Mouse (Mus musculus) kidney, embryonic 16.5 days (tissue): ENCODE measurements at regions not wholly inside any gene's neighbourhood (a gene's known extent, or its start where the extent isn't known, plus 50 kb on each side); places are given as distances from the start of the nearest gene placed in this dataset.

Source experiments
- ATAC-seq: fragments of 200-750 bp; cut with Nextera tagmentation; 2 replicates; pipeline ENCODE4 v1.8.0; 2017; ENCODE audit warnings: moderate TSS enrichment; ENCODE audit not compliant: low FRiP score, low TSS enrichment
- H3K27ac ChIP-seq: fragments of 300-500 bp; sonication (generic); 2 replicates; pipeline ENCODE4 v1.5.1; 2014; ENCODE audit warnings: low read length
- H3K27me3 ChIP-seq: fragments of 300-500 bp; sonication (generic); 2 replicates; pipeline ENCODE4 v1.6.1; 2014; ENCODE audit warnings: low read length, control low read depth, mixed read lengths; ENCODE audit not compliant: insufficient read depth
- H3K36me3 ChIP-seq: fragments of 300-500 bp; sonication (generic); 2 replicates; pipeline ENCODE4 v1.6.1; 2014; ENCODE audit warnings: low read length, control low read depth, mixed read lengths; ENCODE audit not compliant: insufficient read depth
- H3K4me1 ChIP-seq: fragments of 300-500 bp; sonication (generic); 2 replicates; pipeline ENCODE4 v1.6.1; 2014; ENCODE audit warnings: low read length, control low read depth, mixed read lengths; ENCODE audit not compliant: insufficient read depth
- H3K4me2 ChIP-seq: fragments of 300-500 bp; sonication (generic); replicated peaks from 2 replicates; pipeline ENCODE4 v1.6.1; 2014; ENCODE audit warnings: low read depth, low read length
- H3K4me3 ChIP-seq: fragments of 300-500 bp; sonication (generic); 2 replicates; pipeline ENCODE4 v1.5.1; 2014; ENCODE audit warnings: mild to moderate bottlenecking, low read length
- H3K9ac ChIP-seq: fragments of 300-500 bp; sonication (generic); replicated peaks from 2 replicates; pipeline ENCODE4 v1.6.1; 2014; ENCODE audit warnings: low read length
- H3K9me3 ChIP-seq: fragments of 300-500 bp; sonication (generic); 2 replicates; pipeline ENCODE4 v1.6.1; 2016; ENCODE audit warnings: low read length, control low read depth
- WGBS: fragments of 180-500 bp; shearing (Covaris S2); extraction: QIAGEN DNeasy Blood & Tissue Kit; methylation state at CpG from one replicate; pipeline ENCODE4 v1.1.7; 2014; 5-methylcytosine and 5-hydroxymethylcytosine counted together

DNA sequence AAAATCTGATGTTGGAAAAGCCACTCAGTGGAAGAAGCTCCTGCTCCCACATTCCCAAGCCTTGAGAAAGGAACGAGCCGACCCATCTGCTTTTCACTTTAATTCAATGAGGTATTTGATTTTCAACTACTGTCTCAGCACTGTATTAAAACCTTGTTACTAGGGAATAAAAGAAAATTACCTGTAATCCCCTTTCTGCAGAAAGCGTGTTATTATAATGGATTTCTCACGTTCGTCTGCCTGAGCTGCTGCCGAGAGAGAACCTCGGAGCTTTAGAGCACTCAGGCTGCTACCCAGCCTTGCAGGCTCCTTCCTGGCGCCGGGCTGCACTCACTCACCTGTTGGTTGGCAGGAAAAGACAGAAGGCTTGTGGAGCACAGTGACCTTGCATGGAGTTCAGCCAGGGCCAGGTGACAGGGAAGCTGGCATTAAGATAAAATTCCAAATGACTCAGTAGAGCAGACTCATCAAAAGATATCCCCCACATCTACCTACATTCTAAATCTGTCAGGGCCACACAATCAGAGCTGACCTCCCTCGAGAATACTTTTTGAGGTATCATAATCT, 770.2 kb downstream of the Adgrl2 start:
- 81% methylated on average over 10 of the region's 10 CpGs for WGBS
- Histone ChIP-seq H3K4me3 (no peak overlapping the region), H3K9me3 (no peaks in the 10 kb centered on the region), H3K27me3 (no peaks in the 10 kb centered on the region), H3K27ac (no peak overlapping the region), H3K4me1 (no peaks in the 10 kb centered on the region), H3K9ac (no peak overlapping the region), H3K36me3 (no peaks in the 10 kb centered on the region), H3K4me2 (no peak overlapping the region)
- no peak for ATAC-seq

- no peak for ATAC-seq
- H3K36me3 ChIP-seq = no peaks in the 10 kb centered on the region
- H3K4me1 ChIP-seq = no peaks in the 10 kb centered on the region
- no peaks in the 10 kb centered on the region for H3K9me3 ChIP-seq
- no peak overlapping the region for H3K27ac ChIP-seq
- H3K27me3 ChIP-seq = no peaks in the 10 kb centered on the region
- no peak overlapping the region for H3K9ac ChIP-seq
- WGBS = 41% methylated on average over 3 of the region's 3 CpGs
- no peak overlapping the region for H3K4me2 ChIP-seq
- no peak overlapping the region for H3K4me3 ChIP-seq
These were observed 788.2 kb downstream of the Adgrl2 start for GRCm38 (mm10) chr3:148202148-148202547.

DNA sequence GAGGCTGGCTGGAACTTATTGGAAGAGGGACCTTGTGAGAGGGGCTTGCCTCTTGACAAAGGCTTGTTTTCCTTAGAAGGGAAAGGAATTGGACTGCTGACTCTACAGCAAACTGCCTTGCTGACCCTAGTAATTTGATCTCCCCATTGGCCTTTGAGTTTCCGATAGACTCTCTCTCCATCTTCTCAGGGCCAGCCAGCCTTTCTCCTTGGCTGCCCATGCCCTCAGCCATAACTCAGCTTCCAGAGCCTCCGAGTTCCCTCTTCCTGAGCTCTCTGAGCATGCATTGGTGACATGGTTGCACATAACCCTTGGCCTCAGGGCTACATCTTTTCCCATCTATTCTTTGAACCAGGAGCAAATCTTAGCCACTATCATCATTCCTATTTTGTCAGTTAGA, 803.7 kb downstream of the Adgrl2 start:
- 17% methylated on average over 2 of the region's 2 CpGs for WGBS
- ATAC-seq = peak; percentile 94
- H3K9ac ChIP-seq = no peak overlapping the region
- no peaks in the 10 kb centered on the region for H3K4me1 ChIP-seq
- H3K27ac ChIP-seq = no peak overlapping the region
- H3K27me3 ChIP-seq = no peaks in the 10 kb centered on the region
- no peaks in the 10 kb centered on the region for H3K9me3 ChIP-seq
- no peaks in the 10 kb centered on the region for H3K36me3 ChIP-seq
- H3K4me3 ChIP-seq = no peak overlapping the region
- H3K4me2 ChIP-seq = no peak overlapping the region

DNA sequence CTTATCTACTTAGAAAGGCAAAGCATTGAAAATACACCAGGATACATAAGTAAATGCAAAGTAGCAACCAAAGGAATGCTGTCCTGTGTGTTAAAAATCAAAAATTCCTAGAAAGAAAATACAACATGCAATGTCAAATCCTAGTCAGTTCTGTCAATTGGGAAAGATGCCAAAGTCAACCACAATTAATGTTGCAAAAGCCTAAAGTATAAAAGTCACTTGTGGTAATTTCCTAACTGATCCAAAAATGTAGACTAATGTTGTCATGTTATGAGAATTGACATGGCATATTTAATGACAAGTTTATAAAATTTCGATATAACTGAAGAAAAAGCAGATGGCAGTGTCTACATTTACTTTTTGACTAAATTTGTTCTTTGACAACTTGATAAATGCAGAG, 822.8 kb downstream of the Adgrl2 start:
- Histone ChIP-seq H3K4me2 (no peak overlapping the region), H3K9me3 (no peaks in the 10 kb centered on the region), H3K27ac (no peak overlapping the region), H3K9ac (no peak overlapping the region), H3K4me3 (no peak overlapping the region), H3K27me3 (no peaks in the 10 kb centered on the region), H3K4me1 (no peaks in the 10 kb centered on the region), H3K36me3 (no peaks in the 10 kb centered on the region)
- 88% methylated on average over 1 of the region's 1 CpGs for WGBS
- no peak for ATAC-seq

DNA sequence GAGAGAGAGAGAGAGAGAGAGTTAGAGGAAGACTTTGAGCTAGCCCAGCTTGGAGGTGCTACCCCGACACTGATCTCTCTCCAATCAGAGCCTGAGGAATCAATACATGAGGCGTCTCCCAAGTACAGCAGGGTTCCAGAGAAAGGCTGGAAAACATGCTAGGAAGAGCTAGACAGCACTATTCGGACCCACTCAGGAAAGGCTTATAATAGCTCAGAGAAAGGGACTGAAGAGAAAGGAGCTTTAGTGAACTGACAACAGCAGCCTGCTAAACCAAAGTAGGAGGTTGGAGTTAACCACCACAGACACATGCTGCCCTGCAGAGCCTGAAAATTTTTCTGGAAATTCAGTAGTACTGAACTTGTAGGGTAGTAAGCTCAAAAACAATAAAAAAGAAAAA, 831.3 kb downstream of the Adgrl2 start:
- no peak overlapping the region for H3K27ac ChIP-seq
- no peak for ATAC-seq
- no peaks in the 10 kb centered on the region for H3K9me3 ChIP-seq
- no peaks in the 10 kb centered on the region for H3K27me3 ChIP-seq
- WGBS = 72% methylated on average over 3 of the region's 3 CpGs
- H3K9ac ChIP-seq = no peak overlapping the region
- H3K36me3 ChIP-seq = no peaks in the 10 kb centered on the region
- no peak overlapping the region for H3K4me3 ChIP-seq
- H3K4me2 ChIP-seq = no peak overlapping the region
- H3K4me1 ChIP-seq = no peaks in the 10 kb centered on the region

- WGBS = 91% methylated on average over 2 of the region's 2 CpGs
- no peak overlapping the region for H3K9ac ChIP-seq
- H3K4me2 ChIP-seq = no peak overlapping the region
- H3K9me3 ChIP-seq = no peaks in the 10 kb centered on the region
- H3K4me1 ChIP-seq = no peaks in the 10 kb centered on the region
- no peaks in the 10 kb centered on the region for H3K36me3 ChIP-seq
- no peak overlapping the region for H3K27ac ChIP-seq
- no peaks in the 10 kb centered on the region for H3K27me3 ChIP-seq
- no peak overlapping the region for H3K4me3 ChIP-seq
- ATAC-seq = no peak
These were observed 831.8 kb downstream of the Adgrl2 start for GRCm38 (mm10) chr3:148158533-148158932.

DNA sequence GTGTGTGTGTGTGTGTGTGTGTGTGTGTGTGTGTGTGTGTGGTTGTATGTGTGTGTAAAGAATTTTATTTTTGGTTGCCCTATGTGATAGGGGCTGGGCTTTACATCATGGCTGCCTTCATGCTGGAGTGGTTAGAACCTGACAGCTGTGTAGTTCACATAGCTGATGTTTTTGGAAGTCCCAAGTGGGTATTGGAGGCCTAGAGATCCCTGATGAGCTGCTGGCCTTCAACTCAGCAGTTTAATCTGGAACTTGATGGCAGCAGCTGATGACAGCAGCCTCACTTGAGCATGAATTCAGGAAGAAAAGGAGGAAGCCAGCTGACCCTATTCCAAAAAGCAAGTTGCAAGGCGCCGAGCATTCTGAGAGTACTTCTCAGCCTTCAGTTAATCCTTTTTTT, 846.6 kb downstream of the Adgrl2 start:
- no peak for ATAC-seq
- H3K4me3 ChIP-seq = no peak overlapping the region
- H3K27ac ChIP-seq = no peak overlapping the region
- H3K9ac ChIP-seq = no peak overlapping the region
- 85% methylated on average over 2 of the region's 2 CpGs for WGBS
- no peak overlapping the region for H3K4me2 ChIP-seq
- H3K9me3 ChIP-seq = no peaks in the 10 kb centered on the region
- H3K4me1 ChIP-seq = no peaks in the 10 kb centered on the region
- no peaks in the 10 kb centered on the region for H3K36me3 ChIP-seq
- no peaks in the 10 kb centered on the region for H3K27me3 ChIP-seq

GRCm38 (mm10) chr3:148136791-148137251, 853.5 kb downstream of the Adgrl2 start:
- Histone ChIP-seq H3K4me2 (no peak overlapping the region), H3K4me1 (no peaks in the 10 kb centered on the region), H3K36me3 (no peaks in the 10 kb centered on the region), H3K27me3 (no peaks in the 10 kb centered on the region), H3K27ac (no peak overlapping the region), H3K9ac (no peak overlapping the region), H3K9me3 (no peaks in the 10 kb centered on the region), H3K4me3 (no peak overlapping the region)
- 43% methylated on average over 3 of the region's 3 CpGs for WGBS
- ATAC-seq = no peak

DNA sequence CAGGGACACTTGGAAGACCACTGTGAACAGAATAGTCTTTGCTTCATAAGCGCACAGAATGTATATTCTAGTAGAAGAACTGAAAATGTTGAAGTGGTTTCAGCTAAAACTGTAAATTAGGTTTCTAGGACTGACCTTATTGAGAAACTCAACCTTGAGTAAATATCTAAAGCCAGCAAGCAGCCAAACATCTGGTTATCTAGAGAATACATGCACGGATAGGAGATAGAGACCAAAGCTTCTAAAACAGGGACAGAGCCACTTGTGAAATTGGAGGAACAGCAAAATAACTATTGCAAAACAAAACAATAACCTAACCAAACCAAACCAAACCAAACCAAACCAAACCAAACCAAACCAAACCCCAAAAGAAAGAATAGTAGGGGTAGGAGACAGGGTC, 855.7 kb downstream of the Adgrl2 start:
- Histone ChIP-seq H3K27ac (no peak overlapping the region), H3K4me1 (no peaks in the 10 kb centered on the region), H3K9me3 (no peaks in the 10 kb centered on the region), H3K4me3 (no peak overlapping the region), H3K36me3 (no peaks in the 10 kb centered on the region), H3K9ac (no peak overlapping the region), H3K4me2 (no peak overlapping the region), H3K27me3 (no peaks in the 10 kb centered on the region)
- 74% methylated on average over 2 of the region's 2 CpGs for WGBS
- no peak for ATAC-seq

- H3K9me3 ChIP-seq = peaks cover 8% of the 10 kb centered on the region
- H3K27ac ChIP-seq = no peak overlapping the region
- H3K36me3 ChIP-seq = no peaks in the 10 kb centered on the region
- no peak for ATAC-seq
- H3K4me2 ChIP-seq = no peak overlapping the region
- H3K4me3 ChIP-seq = no peak overlapping the region
- H3K9ac ChIP-seq = no peak overlapping the region
- H3K27me3 ChIP-seq = no peaks in the 10 kb centered on the region
- no peaks in the 10 kb centered on the region for H3K4me1 ChIP-seq
These were observed 874.8 kb downstream of the Adgrl2 start for GRCm38 (mm10) chr3:148115576-148115975.
